Comparison of ENCODE assay signal across 8 mouse cellular contexts in the genomic region with DNA sequence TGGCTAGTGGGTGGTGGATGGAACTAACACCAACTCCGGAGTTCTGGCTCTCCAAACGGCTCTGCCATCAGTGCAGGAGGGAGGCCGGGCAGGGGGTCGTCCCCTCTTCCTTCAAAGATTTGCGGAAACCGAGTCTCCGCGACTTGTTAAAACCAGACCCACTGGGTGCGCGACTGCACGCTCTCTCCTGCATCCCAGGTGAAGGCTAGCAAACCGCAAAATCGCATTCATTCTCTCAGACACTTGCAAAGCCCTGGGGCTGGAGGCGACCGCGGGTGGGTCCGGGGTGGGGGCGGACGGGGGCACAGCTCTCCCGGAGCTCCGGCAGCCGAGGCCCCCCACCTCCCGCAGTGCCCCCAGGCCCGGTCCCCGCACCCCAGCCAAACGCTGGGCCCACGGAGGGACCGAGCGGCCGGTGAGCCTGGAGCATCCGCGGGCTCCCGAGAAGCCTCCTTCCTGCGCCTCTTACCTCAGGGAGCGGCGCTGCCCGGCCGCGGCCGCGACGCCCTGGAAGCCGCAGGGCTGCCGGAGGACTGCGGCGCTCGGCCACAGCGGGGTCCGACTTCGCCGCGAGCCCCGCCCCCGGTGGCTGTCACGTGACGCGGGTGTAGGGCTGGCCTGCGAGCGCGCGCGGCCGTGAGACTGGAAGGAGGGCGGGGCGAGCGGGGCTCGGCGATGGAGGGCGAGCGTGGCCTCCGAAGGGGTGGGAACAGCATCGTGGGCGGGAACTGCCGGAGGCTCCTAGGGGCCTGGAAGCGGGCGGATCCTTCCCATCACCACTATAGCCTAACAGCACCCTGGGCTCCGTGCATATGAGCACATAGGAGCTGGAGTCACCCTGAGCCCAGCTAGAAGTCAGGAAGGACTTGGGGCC. TPM values are rescaled to one million over a fixed set of nuclear protein-coding genes. Genes with fewer than 3 reads are reported as not detected.
DNase-seq lines count a peak whose midpoint lies in the region; ATAC-seq lines count a peak whose summit lies in the region.

Gene Fbxo10, minus strand, starts transcription at position 584 of the 874 bp plus-strand sequence.

- DNase-seq in MN1 (ENCODE audit: low spot score) = peak; percentile 95
- DNase-seq in cerebellum, adult 8-10 months = peak; percentile 88
- DNase-seq in hindbrain, embryonic 10.5 days (ENCODE audit: low spot score) = peak; percentile 93
- peak; percentile 85 to 91 for DNase-seq in layer of hippocampus, postnatal 14 days (ENCODE audit: low spot score in 2 of 2)
- peak; percentile 95 for DNase-seq in lung, postnatal 14 days
- peak; percentile 74 for DNase-seq in retina, adult 2 months (ENCODE audit: low read depth, low spot score)
- DNase-seq in thymus, postnatal 36 days = peak; percentile 87 to 89

- no peaks in the 10 kb centered on the region for H3K27me3 ChIP-seq in hindbrain, embryonic 10.5 days (ENCODE audit: insufficient read depth, poor library complexity, severe bottlenecking)

- H3K4me3 ChIP-seq in hindbrain, embryonic 10.5 days = peak within 1 kb of the TSS; percentile 75

- H3K27ac ChIP-seq in hindbrain, embryonic 10.5 days = peak within 1 kb of the TSS; percentile 92

- peak; percentile 92 for ATAC-seq in frontal cortex, adult (ENCODE audit: low TSS enrichment)

- 0 out of 2 replicates have a peak, but pooled peaks cover 3% of the 10 kb centered on the region for H3K36me3 ChIP-seq in hindbrain, embryonic 10.5 days

- H3K4me1 ChIP-seq in hindbrain, embryonic 10.5 days (replicated peaks) = peaks cover 26% of the 10 kb centered on the region

- H3K9me3 ChIP-seq in hindbrain, embryonic 10.5 days = no peaks in the 10 kb centered on the region

- WGBS in hindbrain, embryonic 10.5 days = under 1% methylated on average over 77 of the region's 77 CpGs

RNA-seq across cellular contexts. Expression of gene Fbxo10, which starts in this region (rescaled TPM):
- 14.4 and 16.5 TPM in 2 replicates for polyA plus RNA-seq in hindbrain, embryonic 10.5 days (2016; fragmentation: Nextera tagmentation; extraction: Ambion mirVana)
- 10 to 100 TPM; 39.6 to 41.3 TPM for total RNA-seq in layer of hippocampus, postnatal 14 days (2021)

Comparison
In these comparisons a context has a peak if more than half of its experiments do, and no peak if none do; other contexts are left out.
1. Peak in every context shown above with its lines: DNase-seq, ATAC-seq, H3K4me3 ChIP-seq and H3K27ac ChIP-seq.